Mouse (Mus musculus) lung, postnatal 0 days (tissue): Measurements from ENCODE around the gene Cdc42bpa.

Experiments
- CTCF ChIP-seq: IDR thresholded peaks from 2 replicates; pipeline ENCODE4 v1.5.1; 2016; ENCODE audit warnings: antibody characterized with exemption, mild to moderate bottlenecking
- EP300 ChIP-seq: IDR thresholded peaks from 2 replicates; pipeline ENCODE4 v1.6.1; 2016; ENCODE audit warnings: antibody characterized with exemption, mild to moderate bottlenecking, control low read depth

DNA sequence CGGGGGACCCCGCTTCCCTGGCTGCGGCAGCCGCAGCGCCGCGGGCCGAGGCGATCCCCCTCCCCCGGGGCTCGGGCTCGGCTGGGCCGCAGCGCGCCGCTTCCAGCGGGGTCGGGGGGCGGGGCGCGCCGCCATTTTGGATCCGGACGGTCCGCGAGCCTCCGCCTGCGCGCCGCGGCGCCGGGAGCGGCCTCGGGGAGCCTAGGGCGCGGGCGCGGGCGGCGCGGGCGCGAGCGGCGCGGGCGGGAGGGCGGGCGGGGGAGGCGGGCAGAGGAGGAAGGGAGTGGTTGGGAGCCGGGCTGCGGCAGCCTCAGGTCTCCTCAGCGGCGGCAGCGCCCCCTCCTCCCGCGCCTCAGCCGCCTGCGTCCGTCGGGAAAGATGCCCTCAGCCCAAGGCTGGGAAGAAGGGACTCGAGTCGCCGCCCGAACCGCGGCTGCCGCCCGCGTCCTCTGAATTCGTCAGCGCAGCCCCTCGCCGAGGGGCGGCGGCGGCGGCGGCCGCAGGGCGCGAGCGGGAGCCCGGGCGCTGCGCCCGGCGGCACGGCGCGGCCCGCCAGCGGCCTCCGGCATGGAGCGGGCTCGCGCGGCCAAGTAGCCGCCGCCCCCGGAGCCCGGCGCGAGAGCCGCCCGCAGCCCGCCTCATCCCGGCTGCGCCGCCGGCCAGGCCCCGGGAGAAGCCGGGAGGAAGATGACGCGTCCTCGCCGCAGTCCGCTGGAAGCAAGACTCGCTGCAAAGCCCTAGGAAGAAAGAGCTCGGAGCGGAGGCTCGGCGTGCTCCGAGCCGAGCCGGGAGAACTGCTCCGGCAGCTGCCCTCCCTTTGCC lies at the start of gene Cdc42bpa:
- peak; percentile 23; the same call in 1 of the 2 replicates for TF ChIP-seq CTCF
- TF ChIP-seq EP300, result no peak
